Mouse (Mus musculus) stomach, embryonic 14.5 days (tissue): ENCODE data around the gene Cep250. TPM values are rescaled to one million over a fixed set of nuclear protein-coding genes. Genes with fewer than 3 reads are reported as not detected.

Experiments used
- ATAC-seq: fragments of 200-750 bp; cut with Nextera tagmentation; 2 replicates; pipeline ENCODE4 v1.8.0; 2017; ENCODE audit warnings: low read depth, moderate TSS enrichment; ENCODE audit not compliant: insufficient number of reproducible peaks, insufficient read depth, low FRiP score
- H3K27ac ChIP-seq: fragments of 300-500 bp; sonication (generic); 2 replicates; pipeline ENCODE4 v1.5.1; 2014; ENCODE audit warnings: mild to moderate bottlenecking, low read length, moderate library complexity, mixed read lengths
- H3K27me3 ChIP-seq: fragments of 300-500 bp; sonication (generic); 2 replicates; pipeline ENCODE4 v1.6.1; 2014; ENCODE audit warnings: low read length, control low read depth, mixed read lengths; ENCODE audit not compliant: control insufficient read depth, insufficient read depth
- H3K36me3 ChIP-seq: fragments of 300-500 bp; sonication (generic); 2 replicates; pipeline ENCODE4 v1.6.1; 2014; ENCODE audit warnings: mild to moderate bottlenecking, control low read depth, low read length, moderate library complexity, mixed read lengths; ENCODE audit not compliant: control insufficient read depth, insufficient read depth
- H3K4me1 ChIP-seq: fragments of 300-500 bp; sonication (generic); 2 replicates; pipeline ENCODE4 v1.6.1; 2014; ENCODE audit warnings: low read length, control low read depth, mixed read lengths; ENCODE audit not compliant: control insufficient read depth, insufficient read depth
- H3K4me2 ChIP-seq: fragments of 300-500 bp; sonication (generic); replicated peaks from 2 replicates; pipeline ENCODE4 v1.6.1; 2014; ENCODE audit warnings: low read depth, low read length, control low read depth
- H3K4me3 ChIP-seq: fragments of 300-500 bp; sonication (generic); 2 replicates; pipeline ENCODE4 v1.5.1; 2014; ENCODE audit warnings: low read depth, low read length, control low read depth
- H3K9ac ChIP-seq: fragments of 300-500 bp; sonication (generic); replicated peaks from 2 replicates; pipeline ENCODE4 v1.6.1; 2014; ENCODE audit warnings: low read depth, mild to moderate bottlenecking, control low read depth, low read length, moderate library complexity, mixed read lengths
- H3K9me3 ChIP-seq: fragments of 300-500 bp; sonication (generic); 2 replicates; pipeline ENCODE4 v1.6.1; 2016; ENCODE audit warnings: low read depth, low read length, control low read depth; ENCODE audit not compliant: control insufficient read depth
- WGBS: fragments of 180-500 bp; shearing (Covaris S2); extraction: QIAGEN DNeasy Blood & Tissue Kit; methylation state at CpG from one replicate; pipeline ENCODE4 v1.1.7; 2014; 5-methylcytosine and 5-hydroxymethylcytosine counted together
- polyA plus RNA-seq: library from polyadenylated mRNA; unstranded; fragments of >200 nt; fragmentation: Nextera tagmentation; extraction: Ambion mirVana; gene quantifications from 2 replicates; pipeline ENCODE4 v1.2.1, GENCODE M21; 2014

Gene Cep250
- polyA plus RNA-seq, 1 experiment from 2014 or later = 27.8 TPM

GRCm38 (mm10) chr2:155979328-155979991 is 23.2 kb downstream of the Cep250 start:
- Histone ChIP-seq H3K27me3 (no peaks in the 10 kb centered on the region), H3K36me3 (peaks cover 83% of the 10 kb centered on the region), H3K4me2 (no peak overlapping the region), H3K9me3 (no peaks in the 10 kb centered on the region), H3K9ac (no peak overlapping the region), H3K4me3 (no peak overlapping the region), H3K27ac (no peak overlapping the region), H3K4me1 (no peaks in the 10 kb centered on the region)
- no peak for ATAC-seq
- 86% methylated on average over 5 of the region's 5 CpGs for WGBS

- Histone ChIP-seq H3K27me3 (no peaks in the 10 kb centered on the region), H3K4me2 (no peak overlapping the region), H3K9me3 (no peaks in the 10 kb centered on the region), H3K4me1 (no peaks in the 10 kb centered on the region), H3K27ac (no peak overlapping the region), H3K9ac (no peak overlapping the region), H3K4me3 (no peak overlapping the region), H3K36me3 (peaks cover 88% of the 10 kb centered on the region)
- no peak for ATAC-seq
- WGBS = 92% methylated on average over 7 of the region's 7 CpGs
Measured at GRCm38 (mm10) chr2:155985776-155986175, 29.5 kb downstream of the Cep250 start.

GRCm38 (mm10) chr2:155987131-155987530 is 30.9 kb downstream of the Cep250 start:
- Histone ChIP-seq H3K27me3 (no peaks in the 10 kb centered on the region), H3K27ac (no peak overlapping the region), H3K9ac (no peak overlapping the region), H3K9me3 (no peaks in the 10 kb centered on the region), H3K4me3 (no peak overlapping the region), H3K4me2 (no peak overlapping the region), H3K4me1 (no peaks in the 10 kb centered on the region), H3K36me3 (peaks cover 88% of the 10 kb centered on the region)
- no peak for ATAC-seq
- 95% methylated on average over 6 of the region's 6 CpGs for WGBS

- peak; percentile 39; the same call in 1 of the 2 replicates for ATAC-seq
- Histone ChIP-seq H3K9me3 (no peaks in the 10 kb centered on the region), H3K36me3 (peaks cover 87% of the 10 kb centered on the region)
Measured at GRCm38 (mm10) chr2:155989085-155989484, 32.8 kb downstream of the Cep250 start.

GRCm38 (mm10) chr2:155991151-155991550 is 34.9 kb downstream of the Cep250 start:
- H3K9ac ChIP-seq = no peak overlapping the region
- WGBS = 89% methylated on average over 10 of the region's 10 CpGs
- H3K4me1 ChIP-seq = no peaks in the 10 kb centered on the region
- no peak for ATAC-seq
- H3K36me3 ChIP-seq = peaks cover 85% of the 10 kb centered on the region
- H3K27ac ChIP-seq = no peak overlapping the region
- no peaks in the 10 kb centered on the region for H3K9me3 ChIP-seq
- no peaks in the 10 kb centered on the region for H3K27me3 ChIP-seq
- H3K4me2 ChIP-seq = no peak overlapping the region
- H3K4me3 ChIP-seq = no peak overlapping the region

More at GRCm38 (mm10) chr2:155989085-155989484, 32.8 kb downstream of the Cep250 start:
- WGBS = 72% methylated on average over 4 of the region's 4 CpGs
- Histone ChIP-seq H3K27ac (no peak overlapping the region), H3K4me3 (no peak overlapping the region), H3K4me1 (no peaks in the 10 kb centered on the region), H3K4me2 (no peak overlapping the region), H3K9ac (no peak overlapping the region), H3K27me3 (no peaks in the 10 kb centered on the region)

- H3K4me2 ChIP-seq = no peak overlapping the region
- 82% methylated on average over 14 of the region's 14 CpGs for WGBS
- ATAC-seq = no peak
- H3K9me3 ChIP-seq = no peaks in the 10 kb centered on the region
- H3K27ac ChIP-seq = no peak overlapping the region
- no peak overlapping the region for H3K4me3 ChIP-seq
- H3K4me1 ChIP-seq = no peaks in the 10 kb centered on the region
- H3K36me3 ChIP-seq = peaks cover 89% of the 10 kb centered on the region
- H3K27me3 ChIP-seq = no peaks in the 10 kb centered on the region
- no peak overlapping the region for H3K9ac ChIP-seq
Measured at GRCm38 (mm10) chr2:155991863-155992321, 35.6 kb downstream of the Cep250 start.

GRCm38 (mm10) chr2:156005393-156005792 is 49.1 kb downstream of the Cep250 start:
- no peak overlapping the region for H3K9ac ChIP-seq
- no peak overlapping the region for H3K4me2 ChIP-seq
- 88% methylated on average over 4 of the region's 4 CpGs for WGBS
- no peak for ATAC-seq
- no peak overlapping the region for H3K4me3 ChIP-seq
- no peaks in the 10 kb centered on the region for H3K27me3 ChIP-seq
- H3K9me3 ChIP-seq = no peaks in the 10 kb centered on the region
- no peak overlapping the region for H3K27ac ChIP-seq
- peaks cover 2% of the 10 kb centered on the region for H3K36me3 ChIP-seq
- peaks cover 6% of the 10 kb centered on the region for H3K4me1 ChIP-seq

GRCm38 (mm10) chr2:156007888-156008532 is 51.8 kb downstream of the Cep250 start, which contains the start of the genes 6430550D23Rik and Ergic3:
TSS of gene 6430550D23Rik (minus strand) at chr2:156007977.
TSS of gene Ergic3 (plus strand) at chr2:156008045.
- Histone ChIP-seq H3K9me3 (no peaks in the 10 kb centered on the region), H3K9ac (peak within 1 kb of the TSS; percentile 58), H3K4me3 (peak within 1 kb of the TSS; percentile 92), H3K27ac (peak within 1 kb of the TSS; percentile 74), H3K4me2 (peak within 1 kb of the TSS; percentile 60), H3K27me3 (no peaks in the 10 kb centered on the region), H3K4me1 (peaks cover 6% of the 10 kb centered on the region), H3K36me3 (peaks cover 18% of the 10 kb centered on the region)
- ATAC-seq = peak; percentile 100
- under 1% methylated on average over 45 of the region's 45 CpGs for WGBS
